Mouse (Mus musculus) stomach, postnatal 0 days (tissue): Measurements from ENCODE around the gene Tnr.

Experiments
- CTCF ChIP-seq: IDR thresholded peaks from 2 replicates; pipeline ENCODE4 v1.5.1; 2016; ENCODE audit warnings: antibody characterized with exemption, low read depth, mild to moderate bottlenecking, moderate library complexity
- EP300 ChIP-seq: optimal IDR thresholded peaks from 2 replicates; pipeline ENCODE3; 2016; ENCODE audit warnings: antibody characterized with exemption

GRCm38 (mm10) chr1:159932598-159932997, 409.0 kb downstream of the Tnr start:
- TF ChIP-seq CTCF (no peak), EP300 (no peak)
